Mouse (Mus musculus) myocyte (in vitro differentiated cells): ENCODE results near the gene Smap1.

Experiments
- CEBPB ChIP-seq: IDR thresholded peaks from 2 replicates; pipeline ENCODE4 v1.6.1; 2011; ENCODE audit warnings: mild to moderate bottlenecking, moderate library complexity; ENCODE audit not compliant: poor library complexity, insufficient read depth, severe bottlenecking
- E2F4 ChIP-seq: IDR thresholded peaks from one replicate; pipeline ENCODE4 v1.6.1; 2011; ENCODE audit warnings: mild to moderate bottlenecking, control low read depth, moderate library complexity; ENCODE audit not compliant: insufficient read depth
- MAX ChIP-seq: IDR thresholded peaks from one replicate; pipeline ENCODE4 v1.6.1; 2011; ENCODE audit warnings: low read depth, mild to moderate bottlenecking, control low read depth
- MYOD1 ChIP-seq, 3 experiments: IDR thresholded peaks; one replicate each; pipeline ENCODE4 v1.6.1; 2011; ENCODE audit warnings: control low read depth in 2 of 3, low read depth in 2 of 3, mild to moderate bottlenecking in 2 of 3, moderate library complexity in 1 of 3; ENCODE audit not compliant: insufficient read length in 2 of 3, control insufficient read depth in 1 of 3
- MYOG ChIP-seq, 3 experiments: IDR thresholded peaks; one replicate each; pipeline ENCODE4 v1.6.1; 2011; ENCODE audit warnings: control low read depth in 2 of 3, low read depth in 2 of 3, mild to moderate bottlenecking in 2 of 3; ENCODE audit not compliant: insufficient read length in 2 of 3, control insufficient read depth in 1 of 3, insufficient read depth in 1 of 3
- POLR2A ChIP-seq: IDR thresholded peaks from one replicate; pipeline ENCODE4 v1.6.1; 2011; ENCODE audit warnings: low read depth, mild to moderate bottlenecking, control low read depth, moderate library complexity; ENCODE audit not compliant: insufficient read length
- REST ChIP-seq: IDR thresholded peaks from one replicate; pipeline ENCODE4 v1.6.1; 2011; ENCODE audit warnings: mild to moderate bottlenecking, control low read depth, moderate library complexity; ENCODE audit not compliant: insufficient read depth, insufficient read length
- TCF12 ChIP-seq: IDR thresholded peaks from one replicate; pipeline ENCODE4 v1.6.1; 2011; ENCODE audit warnings: mild to moderate bottlenecking, control low read depth; ENCODE audit not compliant: poor library complexity, insufficient read depth, severe bottlenecking
- USF1 ChIP-seq: IDR thresholded peaks from one replicate; pipeline ENCODE4 v1.6.1; 2011; ENCODE audit warnings: low read depth, mild to moderate bottlenecking, control low read depth, moderate library complexity

DNA sequence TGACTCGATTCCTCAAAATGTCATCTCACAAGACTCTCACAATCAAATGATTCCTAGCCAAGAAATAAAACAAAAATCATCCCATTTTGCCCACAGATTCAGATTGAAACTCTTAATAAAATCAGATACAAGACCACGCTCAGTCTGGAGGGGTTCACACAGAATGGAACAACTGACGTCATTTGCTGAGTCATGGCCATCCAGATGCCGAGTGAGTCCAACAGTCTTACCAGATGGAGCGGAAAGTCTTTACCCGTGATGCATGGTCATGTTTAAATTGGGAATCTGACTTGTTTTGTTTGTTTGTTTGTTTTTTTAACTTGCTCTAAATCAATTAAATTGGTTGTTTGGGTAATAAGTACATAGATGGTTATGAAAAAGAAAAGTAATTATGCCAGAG lies 7.3 kb upstream of the Smap1 start:
- TF ChIP-seq POLR2A, result no peak
- no peak for TF ChIP-seq MYOG (IDR thresholded peaks at IDR 0.05; ENCODE audit: control insufficient read depth in 1 of 3, insufficient read depth in 1 of 3, insufficient read length in 2 of 3, low read depth in 2 of 3)
- no peak for TF ChIP-seq REST
- TF ChIP-seq TCF12, result no peak
- TF ChIP-seq MAX, result no peak
- TF ChIP-seq USF1, result no peak
- TF ChIP-seq MYOD1 (IDR thresholded peaks at IDR 0.05; ENCODE audit: control insufficient read depth in 1 of 3, insufficient read length in 2 of 3, low read depth in 2 of 3), result no peak
- no peak for TF ChIP-seq E2F4
- no peak for TF ChIP-seq CEBPB
